Mouse (Mus musculus): ENCODE measurements around the gene Sugp2. TPM values are rescaled to one million over a fixed set of nuclear protein-coding genes. Genes with fewer than 3 reads are reported as not detected.

The Sugp2 gene
- polyA plus RNA-seq, 1 experiment from 2014 or later: 4.7 TPM

DNA sequence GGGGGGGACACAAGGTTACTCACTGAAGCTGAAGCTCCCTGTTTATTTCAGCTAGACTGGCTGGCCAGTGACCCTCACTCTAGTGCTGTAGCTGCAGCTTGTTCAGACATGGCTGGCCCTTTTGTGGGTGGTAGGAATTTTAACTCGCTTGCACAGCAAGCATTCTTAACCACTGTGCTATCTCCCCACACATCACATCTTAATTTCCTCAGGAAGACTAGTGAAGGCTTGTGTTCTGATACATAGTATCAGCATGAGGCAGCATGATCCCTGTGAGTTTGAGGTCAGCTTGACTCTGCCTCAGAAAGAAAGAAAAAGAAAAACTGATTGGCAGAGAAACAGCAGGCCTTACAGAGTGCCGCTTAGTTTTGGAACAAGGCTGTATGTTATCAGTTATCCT is 3.8 kb downstream of the Sugp2 start:
- 53% methylated on average over 2 of the region's 2 CpGs for WGBS (ENCODE audit: missing documents)
- Histone ChIP-seq H3K27ac (no peak overlapping the region), H3K4me3 (ENCODE audit: inconsistent target) (no peak overlapping the region), H3K79me2 (ENCODE audit: inconsistent target) (peaks cover 32% of the 10 kb centered on the region), H3K36me3 (ENCODE audit: inconsistent target) (peaks cover 33% of the 10 kb centered on the region)

DNA sequence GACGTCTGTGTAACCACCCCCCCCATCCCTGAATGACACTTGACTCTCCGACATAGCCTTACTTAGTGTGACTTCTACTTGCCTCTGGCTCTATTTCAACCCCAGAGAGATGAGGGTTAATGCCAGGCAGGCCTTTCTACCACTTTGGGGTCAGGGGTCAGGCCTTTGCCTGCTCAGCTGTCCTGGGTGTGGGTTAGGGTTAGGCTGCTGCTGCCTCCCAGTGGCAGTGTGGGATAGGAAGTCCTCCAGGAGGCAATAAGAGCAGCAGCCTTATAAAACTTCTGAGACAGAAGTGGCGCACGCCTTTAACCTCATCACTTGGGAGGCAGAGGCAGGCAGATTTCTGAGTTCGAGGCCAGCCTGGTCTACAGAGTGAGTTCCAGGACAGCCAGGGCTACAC is 6.6 kb downstream of the Sugp2 start:
- H3K27ac ChIP-seq: no peak overlapping the region
- H3K36me3 ChIP-seq (ENCODE audit: inconsistent target): peaks cover 46% of the 10 kb centered on the region
- H3K79me2 ChIP-seq (ENCODE audit: inconsistent target): peaks cover 41% of the 10 kb centered on the region
- no peak overlapping the region for H3K4me3 ChIP-seq (ENCODE audit: inconsistent target)
- 95% methylated on average over 5 of the region's 5 CpGs for WGBS (ENCODE audit: missing documents)

DNA sequence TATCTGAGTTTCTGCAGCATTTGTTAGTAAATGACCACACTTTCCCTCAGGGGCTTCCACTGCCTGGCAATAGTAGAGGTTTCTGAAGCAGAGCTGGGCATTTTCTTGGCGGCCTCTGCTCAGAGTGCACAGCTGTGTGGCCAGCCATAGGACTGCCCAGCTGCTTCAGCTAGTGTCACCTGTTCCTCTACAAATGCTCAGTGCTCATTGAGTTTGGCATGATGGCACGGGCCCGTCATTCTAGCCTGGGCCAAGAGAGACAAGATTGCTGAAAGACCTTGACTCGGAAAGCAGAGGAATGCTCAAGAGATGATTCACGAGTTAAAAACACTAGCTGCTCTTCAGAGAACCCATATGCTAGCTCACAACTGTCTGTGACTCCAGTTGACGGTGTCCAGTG is 12.6 kb downstream of the Sugp2 start:
- Histone ChIP-seq H3K27ac (no peak overlapping the region), H3K4me3 (ENCODE audit: inconsistent target) (no peak overlapping the region), H3K79me2 (ENCODE audit: inconsistent target) (peaks cover 47% of the 10 kb centered on the region; the same call in 1 of the 2 replicates), H3K36me3 (ENCODE audit: inconsistent target) (peaks cover 69% of the 10 kb centered on the region)
- 98% methylated on average over 6 of the region's 6 CpGs for WGBS (ENCODE audit: missing documents)

DNA sequence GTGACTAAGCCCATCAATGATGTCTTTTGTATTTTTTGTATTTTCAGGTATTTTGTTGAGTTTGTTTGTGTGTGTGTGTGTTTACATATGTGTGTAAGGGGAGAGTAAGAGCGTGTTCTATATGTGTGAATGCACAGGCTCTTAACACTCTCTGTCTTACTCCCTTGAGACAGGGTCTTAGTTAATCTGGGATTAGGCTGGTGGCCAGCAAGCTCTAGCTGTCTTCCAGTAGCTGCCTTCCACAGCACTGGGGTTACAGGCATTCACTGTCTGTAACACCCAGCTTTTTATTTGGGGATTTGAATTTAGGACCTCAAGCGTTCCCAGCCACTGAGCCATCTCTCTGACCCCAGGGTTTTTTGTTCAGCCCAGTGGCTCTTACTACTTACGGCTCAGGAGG is 13.8 kb downstream of the Sugp2 start:
- 98% methylated on average over 3 of the region's 3 CpGs for WGBS (ENCODE audit: missing documents)
- H3K36me3 ChIP-seq (ENCODE audit: inconsistent target): peaks cover 69% of the 10 kb centered on the region
- no peak overlapping the region for H3K4me3 ChIP-seq (ENCODE audit: inconsistent target)
- H3K79me2 ChIP-seq (ENCODE audit: inconsistent target): peaks cover 44% of the 10 kb centered on the region; the same call in 1 of the 2 replicates
- H3K27ac ChIP-seq: no peak overlapping the region

DNA sequence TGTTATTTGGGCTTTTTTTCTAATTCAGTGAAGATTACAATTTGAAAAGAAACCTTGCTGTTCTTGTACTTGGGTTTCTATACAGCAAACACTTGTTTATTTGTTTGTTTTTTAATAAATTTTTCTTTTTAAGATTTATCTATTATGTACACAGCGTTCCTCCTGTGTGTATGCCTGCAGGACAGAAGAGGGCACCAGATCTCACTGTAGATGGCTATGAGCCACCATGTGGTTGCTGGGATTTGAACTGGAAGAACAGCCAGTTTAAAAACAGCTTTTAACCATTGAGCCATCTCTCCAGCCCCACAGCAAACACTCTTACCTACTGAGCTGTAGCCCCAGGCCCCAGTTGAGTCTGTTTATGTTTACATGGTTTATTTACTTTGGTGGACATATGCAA is 20.6 kb downstream of the Sugp2 start:
- Histone ChIP-seq H3K4me3 (ENCODE audit: inconsistent target) (no peak overlapping the region), H3K36me3 (ENCODE audit: inconsistent target) (peaks cover 93% of the 10 kb centered on the region), H3K27ac (no peak overlapping the region), H3K79me2 (ENCODE audit: inconsistent target) (no peaks in the 10 kb centered on the region)
- 83% methylated on average over 1 of the region's 1 CpGs for WGBS (ENCODE audit: missing documents)

DNA sequence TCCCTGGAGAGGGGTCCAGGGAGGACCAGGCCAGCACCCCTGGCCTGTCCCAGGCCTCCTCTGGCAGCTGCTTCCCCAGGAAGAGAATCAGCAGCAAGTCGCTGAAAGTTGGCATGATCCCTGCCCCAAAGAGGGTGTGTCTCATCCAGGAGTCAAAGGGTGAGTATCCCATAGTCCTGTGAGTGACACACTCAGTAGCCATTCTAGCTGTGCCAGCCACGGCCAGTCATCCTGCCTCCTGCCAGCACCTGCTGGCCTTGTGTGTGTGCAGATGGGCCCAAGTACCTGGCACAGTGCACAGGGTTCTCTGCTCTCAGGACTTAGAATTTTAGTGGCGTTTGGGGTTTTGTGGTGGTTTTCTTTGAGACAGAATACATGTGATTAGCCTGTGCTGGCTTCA is 23.4 kb downstream of the Sugp2 start:
- 89% methylated on average over 3 of the region's 3 CpGs for WGBS (ENCODE audit: missing documents)
- Histone ChIP-seq H3K27ac (no peak overlapping the region), H3K36me3 (ENCODE audit: inconsistent target) (peaks cover 92% of the 10 kb centered on the region), H3K79me2 (ENCODE audit: inconsistent target) (no peaks in the 10 kb centered on the region), H3K4me3 (ENCODE audit: inconsistent target) (no peak overlapping the region)

DNA sequence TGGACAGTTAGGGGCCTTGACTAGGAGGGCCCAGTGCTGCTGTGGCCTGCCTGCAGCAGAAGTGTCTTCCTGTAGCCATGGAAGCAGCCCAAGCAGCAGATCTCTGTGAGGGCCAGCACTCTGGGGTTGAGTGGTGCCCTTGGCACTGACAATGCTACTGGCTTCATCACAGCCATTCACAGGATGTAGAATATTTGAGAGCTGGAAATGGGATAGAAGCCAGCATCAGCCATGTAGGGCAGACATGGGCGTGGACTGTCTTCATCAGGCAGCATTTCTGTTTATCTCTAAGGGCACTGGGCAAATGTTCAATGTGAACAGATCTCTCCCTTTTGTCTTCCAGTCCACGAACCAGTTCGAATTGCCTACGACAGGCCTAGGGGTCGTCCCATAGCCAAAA is 24.6 kb downstream of the Sugp2 start:
- Histone ChIP-seq H3K27ac (no peak overlapping the region), H3K4me3 (ENCODE audit: inconsistent target) (no peak overlapping the region), H3K79me2 (ENCODE audit: inconsistent target) (no peaks in the 10 kb centered on the region), H3K36me3 (ENCODE audit: inconsistent target) (peaks cover 92% of the 10 kb centered on the region)
- 98% methylated on average over 5 of the region's 5 CpGs for WGBS (ENCODE audit: missing documents)

DNA sequence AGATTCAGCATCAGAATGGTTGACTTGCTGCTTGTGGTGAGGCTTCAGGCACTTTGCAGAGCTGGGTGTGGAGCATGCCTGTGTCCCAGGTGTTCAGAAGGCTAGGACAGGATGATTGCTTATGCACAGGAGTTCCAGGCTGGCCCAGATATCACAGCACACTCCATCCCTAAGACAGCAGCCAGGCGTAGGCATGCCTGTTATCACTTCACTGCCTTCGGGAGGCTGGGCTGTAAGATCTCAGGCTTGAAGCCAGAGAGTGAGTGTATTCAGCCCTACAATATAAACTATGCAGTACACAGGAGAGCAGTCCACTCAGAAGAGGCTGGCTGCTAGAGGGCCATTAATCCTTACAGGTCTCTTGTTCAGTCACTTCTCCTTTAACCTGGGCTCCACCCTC is 25.0 kb downstream of the Sugp2 start:
- WGBS (ENCODE audit: missing documents): 97% methylated on average over 2 of the region's 2 CpGs
- Histone ChIP-seq H3K79me2 (ENCODE audit: inconsistent target) (no peaks in the 10 kb centered on the region), H3K36me3 (ENCODE audit: inconsistent target) (peaks cover 90% of the 10 kb centered on the region), H3K4me3 (ENCODE audit: inconsistent target) (no peak overlapping the region), H3K27ac (no peak overlapping the region)

DNA sequence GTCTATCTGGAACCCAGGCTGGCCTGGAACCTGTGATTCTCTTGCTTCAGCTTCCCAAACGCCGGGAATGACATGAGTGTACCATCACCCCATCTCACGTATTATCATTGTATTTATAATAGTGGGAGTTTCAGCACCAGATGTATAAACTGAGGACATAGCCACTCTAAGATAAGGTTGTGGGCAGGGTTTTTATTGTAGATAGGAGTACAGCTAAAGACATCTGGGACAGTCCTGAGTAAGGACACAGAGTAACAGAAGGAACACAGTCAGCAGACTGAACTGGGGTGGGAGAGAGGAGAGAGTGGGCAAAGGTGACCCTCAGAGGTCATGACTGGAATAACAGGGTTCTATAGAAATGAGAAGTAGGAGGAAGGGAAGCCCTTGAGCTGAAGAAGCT is 33.6 kb downstream of the Sugp2 start:
- H3K27ac ChIP-seq: no peak overlapping the region
- no peak overlapping the region for H3K4me3 ChIP-seq (ENCODE audit: inconsistent target)
- 88% methylated on average over 2 of the region's 3 CpGs for WGBS (ENCODE audit: missing documents)
- H3K79me2 ChIP-seq (ENCODE audit: inconsistent target): no peaks in the 10 kb centered on the region
- peaks cover 16% of the 10 kb centered on the region for H3K36me3 ChIP-seq (ENCODE audit: inconsistent target)

DNA sequence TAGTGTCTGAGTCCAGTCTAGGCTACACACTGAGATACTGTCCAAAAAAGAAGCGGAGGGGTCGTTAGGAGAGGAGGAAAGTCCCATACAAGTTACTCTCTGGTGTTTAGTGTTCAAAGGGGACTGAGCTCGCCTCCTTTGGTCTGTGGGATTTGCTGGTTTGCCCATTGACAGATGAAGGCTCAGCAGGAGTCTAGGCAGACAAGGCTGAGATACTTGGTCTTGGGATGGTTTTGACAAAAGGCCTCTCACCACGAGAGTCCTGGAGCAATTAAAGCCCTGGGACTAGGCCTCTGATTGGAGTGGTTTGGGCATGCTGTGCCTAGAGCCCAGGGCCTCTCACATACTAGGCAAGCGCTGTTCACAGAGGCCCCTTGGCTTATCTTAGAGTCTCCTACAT is 34.3 kb downstream of the Sugp2 start:
- Histone ChIP-seq H3K36me3 (ENCODE audit: inconsistent target) (peaks cover 10% of the 10 kb centered on the region; the same call in 1 of the 2 replicates), H3K27ac (peak overlapping the region; percentile 34; the same call in 1 of the 2 replicates), H3K4me3 (ENCODE audit: inconsistent target) (no peak overlapping the region), H3K79me2 (ENCODE audit: inconsistent target) (no peaks in the 10 kb centered on the region)
- WGBS (ENCODE audit: missing documents): 76% methylated on average over 5 of the region's 5 CpGs

DNA sequence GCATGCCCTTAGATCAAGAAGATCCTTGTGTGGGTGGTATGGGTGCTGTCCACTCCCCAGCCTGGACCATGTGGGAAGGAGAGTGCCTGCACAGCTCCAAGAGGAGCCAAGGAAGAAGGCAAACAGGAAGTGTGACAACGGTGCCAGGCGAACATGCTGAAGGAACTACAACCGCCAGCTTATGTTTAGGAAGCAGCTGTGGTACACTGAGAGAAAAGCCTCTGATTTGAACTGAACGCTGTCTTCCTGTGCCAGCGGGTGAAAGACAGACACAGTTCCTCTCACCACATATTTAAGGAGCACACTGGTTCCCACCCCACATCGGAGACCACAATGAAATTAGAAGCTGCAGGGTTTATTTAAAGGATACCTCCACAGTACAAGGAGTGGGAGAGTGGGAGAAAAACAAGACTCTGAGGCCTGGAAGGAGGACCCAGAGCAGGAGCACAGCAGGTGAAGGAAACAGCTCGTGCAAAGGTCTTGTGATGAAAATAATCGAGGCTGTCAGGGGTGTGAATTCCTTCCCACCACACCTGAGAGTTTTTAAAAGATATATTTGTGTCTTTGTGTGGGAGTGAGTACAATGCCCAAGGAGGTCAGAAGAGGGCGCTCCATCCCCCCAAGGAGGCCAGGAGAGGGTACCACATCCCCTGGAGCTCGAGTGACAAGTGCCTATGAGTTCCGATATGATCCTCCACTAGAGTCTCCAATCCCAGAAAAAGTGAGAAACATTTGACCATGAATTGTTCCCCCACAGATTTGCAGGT is 35.0 kb downstream of the Sugp2 start:
- 12% methylated on average over 11 of the region's 11 CpGs for WGBS (ENCODE audit: missing documents)
- peaks cover 5% of the 10 kb centered on the region; the same call in 1 of the 2 replicates for H3K36me3 ChIP-seq (ENCODE audit: inconsistent target)
- H3K79me2 ChIP-seq (ENCODE audit: inconsistent target): no peaks in the 10 kb centered on the region
- H3K27ac ChIP-seq: peak overlapping the region; percentile 34
- no peak overlapping the region for H3K4me3 ChIP-seq (ENCODE audit: inconsistent target)

DNA sequence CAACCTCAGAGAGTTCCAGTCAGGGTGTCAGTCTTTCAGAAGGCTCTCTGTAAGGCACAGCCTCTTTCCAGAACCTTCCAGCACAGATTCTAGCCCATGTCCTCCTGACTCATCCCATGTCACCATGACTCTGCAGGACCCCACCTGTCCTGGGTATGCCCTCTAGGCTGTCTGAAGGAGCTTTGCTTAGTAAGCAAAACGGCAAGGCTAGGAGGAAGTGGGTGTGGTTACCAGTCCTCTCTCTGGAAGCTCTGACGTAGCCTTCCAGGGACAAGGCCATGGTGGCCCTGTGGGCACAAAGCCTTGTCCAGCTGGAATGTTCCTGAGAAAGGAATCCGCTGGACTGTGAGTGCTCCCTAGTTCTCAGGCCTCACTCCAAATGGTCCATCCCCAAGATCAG is 38.9 kb downstream of the Sugp2 start:
- Histone ChIP-seq H3K4me3 (ENCODE audit: inconsistent target) (no peak overlapping the region), H3K27ac (peak overlapping the region; percentile 10; the same call in 1 of the 2 replicates), H3K79me2 (ENCODE audit: inconsistent target) (no peaks in the 10 kb centered on the region), H3K36me3 (ENCODE audit: inconsistent target) (no peaks in the 10 kb centered on the region)
- 33% methylated on average over 3 of the region's 3 CpGs for WGBS (ENCODE audit: missing documents)

DNA sequence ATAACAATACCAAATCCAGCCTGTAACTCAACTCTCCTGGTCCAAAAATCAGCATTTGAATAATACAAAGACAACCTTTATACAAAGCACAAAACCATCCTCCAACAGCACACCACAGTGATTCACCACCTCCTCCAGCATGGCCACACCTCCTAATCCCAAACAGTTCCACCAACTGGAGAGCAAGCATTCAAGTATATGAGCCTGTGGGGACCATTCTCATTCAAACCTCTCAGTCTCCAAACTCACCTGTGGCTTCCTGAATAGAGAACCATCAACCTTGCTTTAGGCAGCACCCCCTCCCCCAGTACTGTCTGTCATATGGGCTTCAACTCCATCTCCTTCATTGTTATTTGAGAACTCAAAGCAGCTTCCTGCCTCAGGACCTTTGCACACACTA is 40.3 kb downstream of the Sugp2 start:
- no peak overlapping the region for H3K27ac ChIP-seq
- no peak overlapping the region for H3K4me3 ChIP-seq (ENCODE audit: inconsistent target)
- H3K79me2 ChIP-seq (ENCODE audit: inconsistent target): no peaks in the 10 kb centered on the region
- no peaks in the 10 kb centered on the region for H3K36me3 ChIP-seq (ENCODE audit: inconsistent target)

DNA sequence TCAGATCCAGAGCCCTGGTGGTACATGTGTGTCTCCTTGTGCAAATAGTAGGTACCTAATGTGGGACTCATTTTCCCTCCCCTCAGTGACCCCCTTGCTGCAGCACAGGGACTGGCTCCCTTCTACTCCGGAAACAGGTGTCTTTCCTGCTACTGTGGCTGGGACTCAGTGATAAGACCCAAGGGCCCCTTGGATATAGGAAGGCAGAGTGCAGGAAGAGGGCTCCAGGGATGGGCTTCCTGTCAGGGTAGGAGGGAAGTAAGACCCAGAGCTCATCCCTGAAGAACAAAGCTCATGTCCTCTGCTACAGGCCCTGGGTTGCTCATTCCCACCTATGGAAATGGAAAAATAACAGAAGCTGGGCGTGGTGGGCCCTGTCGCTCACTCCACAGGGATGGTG is 42.5 kb downstream of the Sugp2 start:
- Histone ChIP-seq H3K36me3 (ENCODE audit: inconsistent target) (no peaks in the 10 kb centered on the region), H3K79me2 (ENCODE audit: inconsistent target) (no peaks in the 10 kb centered on the region), H3K4me3 (ENCODE audit: inconsistent target) (no peak overlapping the region), H3K27ac (no peak overlapping the region)
- WGBS (ENCODE audit: missing documents): 73% methylated on average over 3 of the region's 3 CpGs

DNA sequence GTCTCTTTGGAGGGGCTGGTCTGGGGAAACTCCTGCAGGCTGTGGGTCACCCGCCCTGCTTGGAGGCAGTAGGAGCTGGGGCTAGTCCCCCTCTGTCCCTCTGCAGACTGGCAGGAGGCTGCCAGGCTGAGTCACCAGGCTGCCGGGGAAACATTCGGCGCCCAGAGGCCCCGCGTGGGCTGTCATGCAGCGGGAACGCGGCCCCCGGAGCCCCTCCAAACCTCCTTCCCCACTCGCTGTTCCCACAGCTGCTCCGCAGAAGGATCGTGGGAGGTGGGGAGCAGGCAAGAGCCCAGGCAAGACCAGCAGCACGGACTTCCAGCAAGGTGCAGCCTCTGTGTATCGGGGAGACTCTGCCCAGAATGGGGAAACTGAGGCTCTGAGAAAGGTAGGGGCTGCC is 44.1 kb downstream of the Sugp2 start:
- no peak overlapping the region for H3K4me3 ChIP-seq (ENCODE audit: inconsistent target)
- no peak overlapping the region for H3K27ac ChIP-seq
- 24% methylated on average over 15 of the region's 15 CpGs for WGBS (ENCODE audit: missing documents)

DNA sequence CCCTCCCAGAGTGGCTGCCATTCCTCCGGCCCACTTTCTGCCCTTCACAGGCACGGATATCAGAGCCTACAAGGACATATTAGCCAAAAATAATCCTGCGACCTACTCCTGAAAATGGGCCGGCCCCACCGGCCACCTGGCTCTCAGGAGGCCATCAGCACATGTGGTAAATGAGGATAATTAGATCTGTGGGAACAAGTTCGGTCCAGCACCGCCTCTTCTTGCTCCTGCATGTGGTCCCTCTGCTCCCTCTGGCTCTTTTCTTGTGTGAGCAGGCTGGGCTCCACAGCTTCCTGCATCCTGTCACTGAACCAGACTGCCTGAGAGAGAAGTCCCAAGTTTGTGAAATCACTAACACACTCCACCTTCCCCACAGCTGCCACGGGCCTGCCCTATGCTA is 45.2 kb downstream of the Sugp2 start:
- Histone ChIP-seq H3K79me2 (ENCODE audit: inconsistent target) (peaks cover 9% of the 10 kb centered on the region; the same call in 1 of the 2 replicates), H3K4me3 (ENCODE audit: inconsistent target) (no peak overlapping the region), H3K36me3 (ENCODE audit: inconsistent target) (no peaks in the 10 kb centered on the region), H3K27ac (no peak overlapping the region)
- 40% methylated on average over 8 of the region's 8 CpGs for WGBS (ENCODE audit: missing documents)

More for the DNA sequence above, 44.1 kb downstream of the Sugp2 start:
- Histone ChIP-seq H3K36me3 (ENCODE audit: inconsistent target) (no peaks in the 10 kb centered on the region), H3K79me2 (ENCODE audit: inconsistent target) (no peaks in the 10 kb centered on the region)
